Mouse (Mus musculus): Measurements from ENCODE around the gene Capn12.

- TF ChIP-seq CTCF (IDR thresholded peaks at IDR 0.05; ENCODE audit: low read depth) (no peak), EP300 (IDR thresholded peaks at IDR 0.05; ENCODE audit: low read depth) (no peak)
Observed at GRCm38 (mm10) chr7:28901311-28902125, 20.3 kb downstream of the Capn12 start.

Measured in liver, embryonic 14.5 days (tissue).